33 mouse cellular contexts compared by ENCODE assay signal in genomic region chr11:54317361-54317760, GRCm38 (mm10). TPM values are rescaled to one million over a fixed set of nuclear protein-coding genes. Genes with fewer than 3 reads are reported as not detected.
DNase-seq lines count a peak whose midpoint lies in the region; ATAC-seq and TF ChIP-seq lines count a peak whose summit lies in the region.
"Had no signal": no experiment of that assay in that cellular context is flagged by ENCODE, and none has a peak within 500 bp of the region (broad histone marks: within the 10 kb centered on the region; RNA-seq: fewer than 3 reads in every experiment).

No protein-coding gene starts in this region.

- peak overlapping the region; percentile 50 for H3K4me3 ChIP-seq in layer of hippocampus, adult 2 months
- no peak overlapping the region for H3K4me3 ChIP-seq in forebrain, embryonic 10.5 days
- H3K4me3 ChIP-seq in forebrain, embryonic 13.5 days: no peak overlapping the region
- H3K4me3 ChIP-seq: embryonic facial prominence, embryonic 13.5 days; erythroblast, embryonic 14.5 days; heart, adult 2 months; heart, embryonic 13.5 days; hindbrain, embryonic 12.5 days; limb, embryonic 10.5 days; liver, embryonic 15.5 days; lung, embryonic 15.5 days had no signal

- H3K27ac ChIP-seq in layer of hippocampus, adult 2 months: peak overlapping the region; percentile 91
- no peak overlapping the region for H3K27ac ChIP-seq in forebrain, embryonic 10.5 days
- H3K27ac ChIP-seq in forebrain, embryonic 13.5 days: no peak overlapping the region
- H3K27ac ChIP-seq: embryonic facial prominence, embryonic 13.5 days; heart, adult 2 months; heart, embryonic 13.5 days; hindbrain, embryonic 12.5 days; limb, embryonic 10.5 days; liver, embryonic 15.5 days; lung, embryonic 15.5 days; stomach, postnatal 0 days had no signal

- ATAC-seq in forebrain, embryonic 13.5 days: no peak
- ATAC-seq: activated CD4-positive, CD25-positive, alpha-beta regulatory T cell, adult 4 months; forebrain, embryonic 14.5 days; midbrain, embryonic 16.5 days had no signal

- H3K36me3 ChIP-seq in forebrain, embryonic 10.5 days (replicated peaks): peaks cover 10% of the 10 kb centered on the region; the same call in 1 of the 2 replicates
- H3K36me3 ChIP-seq in forebrain, embryonic 13.5 days (ENCODE audit: poor library complexity, severe bottlenecking): peaks cover 32% of the 10 kb centered on the region
- H3K36me3 ChIP-seq: embryonic facial prominence, embryonic 13.5 days; heart, embryonic 13.5 days; limb, embryonic 10.5 days; liver, embryonic 15.5 days; lung, embryonic 15.5 days had no signal

- no peak overlapping the region for H3K4me2 ChIP-seq in forebrain, embryonic 13.5 days
- H3K4me2 ChIP-seq: embryonic facial prominence, embryonic 13.5 days; heart, embryonic 13.5 days; hindbrain, embryonic 12.5 days; liver, embryonic 15.5 days; lung, embryonic 15.5 days had no signal

- no peaks in the 10 kb centered on the region for H3K27me3 ChIP-seq in forebrain, embryonic 10.5 days (ENCODE audit: poor library complexity, severe bottlenecking)
- H3K27me3 ChIP-seq in forebrain, embryonic 13.5 days: no peaks in the 10 kb centered on the region
- H3K27me3 ChIP-seq: embryonic facial prominence, embryonic 13.5 days; heart, embryonic 13.5 days; hindbrain, embryonic 12.5 days; liver, embryonic 15.5 days; lung, embryonic 15.5 days had no signal

- DNase-seq in cerebellum, postnatal 10 days: peak; percentile 28 to 49
- no peak for DNase-seq in cerebellum, adult 11-12 months
- DNase-seq in layer of hippocampus, adult 2 months (ENCODE audit: low spot score in 2 of 2): peak; percentile 46 to 65
- no peak for DNase-seq in layer of hippocampus, postnatal 10 days (ENCODE audit: low spot score in 2 of 2)
- DNase-seq in right cerebral cortex, adult 2 months (ENCODE audit: low spot score in 2 of 2): peak; percentile 57 to 71
- DNase-seq in right cerebral cortex, postnatal 4 days: no peak
- DNase-seq in forebrain, embryonic 10.5 days (ENCODE audit: extremely low spot score, low spot score): no peak
- DNase-seq: adrenal gland, adult 8-10 months; cerebellum, postnatal 36 days; embryo, embryonic 11 days; gastrocnemius, postnatal 25 days; heart, adult 2 months; heart, postnatal 14 days; kidney, adult 11 months; kidney, postnatal 4 days; liver; lung, postnatal 36 days; thymus, adult 2 months had no signal

- no peaks in the 10 kb centered on the region for H3K9me3 ChIP-seq in forebrain, embryonic 10.5 days
- H3K9me3 ChIP-seq in forebrain, embryonic 13.5 days (replicated peaks): no peaks in the 10 kb centered on the region
- H3K9me3 ChIP-seq: embryonic facial prominence, embryonic 13.5 days; heart, embryonic 13.5 days; hindbrain, embryonic 12.5 days; limb, embryonic 10.5 days; liver, embryonic 15.5 days; lung, embryonic 15.5 days had no signal

- H3K4me1 ChIP-seq in forebrain, embryonic 10.5 days: peaks cover 31% of the 10 kb centered on the region
- peaks cover 28% of the 10 kb centered on the region for H3K4me1 ChIP-seq in forebrain, embryonic 13.5 days
- H3K4me1 ChIP-seq: embryonic facial prominence, embryonic 13.5 days; lung, embryonic 15.5 days had no signal

- 91% methylated on average over 8 of the region's 8 CpGs for WGBS in forebrain, embryonic 10.5 days
- WGBS in forebrain, embryonic 13.5 days: 89% methylated on average over 8 of the region's 8 CpGs

- no peak overlapping the region for H3K9ac ChIP-seq in forebrain, embryonic 13.5 days
- H3K9ac ChIP-seq: embryonic facial prominence, embryonic 13.5 days; heart, embryonic 13.5 days; hindbrain, embryonic 12.5 days; liver, embryonic 15.5 days; lung, embryonic 15.5 days had no signal

- TF ChIP-seq CTCF in layer of hippocampus, adult 2 months (conservative IDR thresholded peaks at IDR 0.05): no peak

RNA-seq across cellular contexts. Expression of gene Acsl6, which starts 13.8 kb away (rescaled TPM):
- 100 to 1,000 TPM; 188 to 202 TPM for total RNA-seq in layer of hippocampus, adult 2 months (2021)
- 100 to 1,000 TPM; 125 to 132 TPM for total RNA-seq in layer of hippocampus, postnatal 10 days (2021)
- polyA plus RNA-seq in forebrain, embryonic 10.5 days (2016; fragmentation: Nextera tagmentation; extraction: Ambion mirVana): 11.3 and 12.1 TPM in 2 replicates
- polyA plus RNA-seq in forebrain, embryonic 13.5 days (2015; fragmentation: Nextera tagmentation; extraction: Ambion mirVana): 24.7 and 26.7 TPM in 2 replicates
- polyA plus RNA-seq: activated CD4-positive, CD25-positive, alpha-beta regulatory T cell, adult 4 months had no signal

RNA-seq across cellular contexts. Expression of gene Il3, which starts 50.3 kb away (rescaled TPM):
- not detected for total RNA-seq in layer of hippocampus, adult 2 months (2021)
- total RNA-seq in layer of hippocampus, postnatal 10 days (2021): not detected
- polyA plus RNA-seq in forebrain, embryonic 10.5 days (2016; fragmentation: Nextera tagmentation; extraction: Ambion mirVana): not detected in 2 replicates
- polyA plus RNA-seq in forebrain, embryonic 13.5 days (2015; fragmentation: Nextera tagmentation; extraction: Ambion mirVana): not detected in 2 replicates
- total RNA-seq: adrenal gland, adult 8-10 months; gastrocnemius, postnatal 25 days; heart, adult 2 months; heart, postnatal 14 days had no signal
- polyA plus RNA-seq: activated CD4-positive, CD25-positive, alpha-beta regulatory T cell, adult 4 months; cerebellum, adult 2 months; embryonic facial prominence, embryonic 13.5 days; erythroblast, embryonic 14.5 days; forebrain, embryonic 14.5 days; heart, adult 2 months; heart, embryonic 13.5 days; hindbrain, embryonic 12.5 days; kidney, embryonic 16.5 days; limb, embryonic 10.5 days; liver, embryonic 15.5 days; lung, embryonic 15.5 days; midbrain, embryonic 16.5 days; neural tube, embryonic 14.5 days; stomach, postnatal 0 days; thymus, adult 2 months had no signal

RNA-seq across cellular contexts. Expression of gene Meikin, which starts 53.1 kb away (rescaled TPM):
- total RNA-seq in layer of hippocampus, adult 2 months (2021): not detected
- total RNA-seq in layer of hippocampus, postnatal 10 days (2021): not detected
- polyA plus RNA-seq in forebrain, embryonic 10.5 days (2016; fragmentation: Nextera tagmentation; extraction: Ambion mirVana): not detected in 2 replicates
- not detected in 2 replicates for polyA plus RNA-seq in forebrain, embryonic 13.5 days (2015; fragmentation: Nextera tagmentation; extraction: Ambion mirVana)
- total RNA-seq: adrenal gland, adult 8-10 months; gastrocnemius, postnatal 25 days; heart, adult 2 months; heart, postnatal 14 days had no signal
- polyA plus RNA-seq: activated CD4-positive, CD25-positive, alpha-beta regulatory T cell, adult 4 months; cerebellum, adult 2 months; embryonic facial prominence, embryonic 13.5 days; erythroblast, embryonic 14.5 days; forebrain, embryonic 14.5 days; heart, adult 2 months; heart, embryonic 13.5 days; hindbrain, embryonic 12.5 days; kidney, embryonic 16.5 days; limb, embryonic 10.5 days; liver, embryonic 15.5 days; lung, embryonic 15.5 days; midbrain, embryonic 16.5 days; neural tube, embryonic 14.5 days; thymus, adult 2 months had no signal

Comparison
In these comparisons a context has a peak if more than half of its experiments do, and no peak if none do; other contexts are left out.
1. DNase-seq: peak in cerebellum, postnatal 10 days (2 of 2), layer of hippocampus, adult 2 months (2 of 2) and right cerebral cortex, adult 2 months (2 of 2); none in cerebellum, adult 11-12 months (single experiment), layer of hippocampus, postnatal 10 days (0 of 2), right cerebral cortex, postnatal 4 days (single experiment) and forebrain, embryonic 10.5 days (single experiment).